Mouse (Mus musculus): ENCODE measurements around the gene Tank. TPM values are rescaled to one million over a fixed set of nuclear protein-coding genes. Genes with fewer than 3 reads are reported as not detected.
A peak's percentile ranks its signal among the peaks of the same experiment; 100 is the strongest.

Gene Tank
- polyA plus RNA-seq, 1 experiment: 16.0 TPM

GRCm38 (mm10) chr2:61577696-61578062 is 706 bp upstream of the Tank start:
- Histone ChIP-seq H3K4me3 (ENCODE audit: control insufficient read depth, insufficient read depth, low read length) (no peak overlapping the region), H3K4me1 (replicated peaks; ENCODE audit: control insufficient read depth, insufficient read depth, low read length) (no peaks in the 10 kb centered on the region), H3K27me3 (ENCODE audit: control insufficient read depth, insufficient read depth, low read length) (no peaks in the 10 kb centered on the region), H3K36me3 (ENCODE audit: control insufficient read depth, insufficient read depth, low read length) (no peaks in the 10 kb centered on the region), H3K27ac (ENCODE audit: control insufficient read depth, insufficient read depth, low read length) (no peak overlapping the region)
- 89% methylated on average over 7 of the region's 7 CpGs for WGBS
- TF ChIP-seq POLR2A (IDR thresholded peaks at IDR 0.05; ENCODE audit: control insufficient read depth, extremely low read depth, insufficient read depth, low read length, poor library complexity): no peak
- no peak for TF ChIP-seq CTCF (IDR thresholded peaks at IDR 0.05; ENCODE audit: borderline replicate concordance, control insufficient read depth, extremely low read depth, insufficient read depth, low read length, poor library complexity)
- peak; percentile 14 for DNase-seq

GRCm38 (mm10) chr2:61579501-61579990 is 1.2 kb downstream of the Tank start:
- Histone ChIP-seq H3K4me1 (replicated peaks; ENCODE audit: control insufficient read depth, insufficient read depth, low read length) (no peaks in the 10 kb centered on the region), H3K36me3 (ENCODE audit: control insufficient read depth, insufficient read depth, low read length) (no peaks in the 10 kb centered on the region), H3K27me3 (ENCODE audit: control insufficient read depth, insufficient read depth, low read length) (no peaks in the 10 kb centered on the region), H3K4me3 (ENCODE audit: control insufficient read depth, insufficient read depth, low read length) (no peak overlapping the region), H3K27ac (ENCODE audit: control insufficient read depth, insufficient read depth, low read length) (no peak overlapping the region)
- no peak for DNase-seq
- 89% methylated on average over 3 of the region's 3 CpGs for WGBS
- TF ChIP-seq CTCF (IDR thresholded peaks at IDR 0.05; ENCODE audit: borderline replicate concordance, control insufficient read depth, extremely low read depth, insufficient read depth, low read length, poor library complexity) (no peak), POLR2A (IDR thresholded peaks at IDR 0.05; ENCODE audit: control insufficient read depth, extremely low read depth, insufficient read depth, low read length, poor library complexity) (no peak)

GRCm38 (mm10) chr2:61580091-61580490 is 1.7 kb downstream of the Tank start:
- no peaks in the 10 kb centered on the region for H3K27me3 ChIP-seq (ENCODE audit: control insufficient read depth, insufficient read depth, low read length)
- no peak for TF ChIP-seq POLR2A (IDR thresholded peaks at IDR 0.05; ENCODE audit: control insufficient read depth, extremely low read depth, insufficient read depth, low read length, poor library complexity)
- TF ChIP-seq CTCF (IDR thresholded peaks at IDR 0.05; ENCODE audit: borderline replicate concordance, control insufficient read depth, extremely low read depth, insufficient read depth, low read length, poor library complexity): no peak
- no peaks in the 10 kb centered on the region for H3K36me3 ChIP-seq (ENCODE audit: control insufficient read depth, insufficient read depth, low read length)
- no peak for DNase-seq
- WGBS: 94% methylated on average over 3 of the region's 3 CpGs
- no peaks in the 10 kb centered on the region for H3K4me1 ChIP-seq (replicated peaks; ENCODE audit: control insufficient read depth, insufficient read depth, low read length)
- no peak overlapping the region for H3K27ac ChIP-seq (ENCODE audit: control insufficient read depth, insufficient read depth, low read length)
- no peak overlapping the region for H3K4me3 ChIP-seq (ENCODE audit: control insufficient read depth, insufficient read depth, low read length)

- no peak for TF ChIP-seq CTCF (IDR thresholded peaks at IDR 0.05; ENCODE audit: borderline replicate concordance, control insufficient read depth, extremely low read depth, insufficient read depth, low read length, poor library complexity)
- no peak for TF ChIP-seq POLR2A (IDR thresholded peaks at IDR 0.05; ENCODE audit: control insufficient read depth, extremely low read depth, insufficient read depth, low read length, poor library complexity)
- Histone ChIP-seq H3K27ac (ENCODE audit: control insufficient read depth, insufficient read depth, low read length) (no peak overlapping the region), H3K36me3 (ENCODE audit: control insufficient read depth, insufficient read depth, low read length) (no peaks in the 10 kb centered on the region), H3K27me3 (ENCODE audit: control insufficient read depth, insufficient read depth, low read length) (no peaks in the 10 kb centered on the region), H3K4me1 (replicated peaks; ENCODE audit: control insufficient read depth, insufficient read depth, low read length) (no peaks in the 10 kb centered on the region), H3K4me3 (ENCODE audit: control insufficient read depth, insufficient read depth, low read length) (no peak overlapping the region)
- 88% methylated on average over 10 of the region's 10 CpGs for WGBS
- no peak for DNase-seq
Observed at GRCm38 (mm10) chr2:61580555-61581080, 2.2 kb downstream of the Tank start.

- DNase-seq: no peak
- TF ChIP-seq CTCF (IDR thresholded peaks at IDR 0.05; ENCODE audit: borderline replicate concordance, control insufficient read depth, extremely low read depth, insufficient read depth, low read length, poor library complexity) (no peak), POLR2A (IDR thresholded peaks at IDR 0.05; ENCODE audit: control insufficient read depth, extremely low read depth, insufficient read depth, low read length, poor library complexity) (no peak)
- Histone ChIP-seq H3K36me3 (ENCODE audit: control insufficient read depth, insufficient read depth, low read length) (no peaks in the 10 kb centered on the region), H3K27ac (ENCODE audit: control insufficient read depth, insufficient read depth, low read length) (no peak overlapping the region), H3K27me3 (ENCODE audit: control insufficient read depth, insufficient read depth, low read length) (no peaks in the 10 kb centered on the region), H3K4me1 (replicated peaks; ENCODE audit: control insufficient read depth, insufficient read depth, low read length) (no peaks in the 10 kb centered on the region), H3K4me3 (ENCODE audit: control insufficient read depth, insufficient read depth, low read length) (no peak overlapping the region)
- 89% methylated on average over 5 of the region's 5 CpGs for WGBS
Observed at GRCm38 (mm10) chr2:61582578-61583315, 4.4 kb downstream of the Tank start.

GRCm38 (mm10) chr2:61585447-61585846 is 7.1 kb downstream of the Tank start:
- TF ChIP-seq POLR2A (IDR thresholded peaks at IDR 0.05; ENCODE audit: control insufficient read depth, extremely low read depth, insufficient read depth, low read length, poor library complexity) (no peak), CTCF (IDR thresholded peaks at IDR 0.05; ENCODE audit: borderline replicate concordance, control insufficient read depth, extremely low read depth, insufficient read depth, low read length, poor library complexity) (no peak)
- no peaks in the 10 kb centered on the region for H3K4me1 ChIP-seq (replicated peaks; ENCODE audit: control insufficient read depth, insufficient read depth, low read length)

More at GRCm38 (mm10) chr2:61585447-61585846, 7.1 kb downstream of the Tank start:
- H3K36me3 ChIP-seq (ENCODE audit: control insufficient read depth, insufficient read depth, low read length): no peaks in the 10 kb centered on the region
- no peak overlapping the region for H3K27ac ChIP-seq (ENCODE audit: control insufficient read depth, insufficient read depth, low read length)
- no peak for DNase-seq
- no peaks in the 10 kb centered on the region for H3K27me3 ChIP-seq (ENCODE audit: control insufficient read depth, insufficient read depth, low read length)
- no peak overlapping the region for H3K4me3 ChIP-seq (ENCODE audit: control insufficient read depth, insufficient read depth, low read length)
- WGBS: 59% methylated on average over 1 of the region's 1 CpGs

Measured in thymus, adult 2 months (tissue).